Mouse (Mus musculus) testis, adult 2 months (tissue): Measurements from ENCODE around the gene Fcer1g.

Experiments used
- CTCF ChIP-seq: fragments of 200-500 bp; IDR thresholded peaks from 2 replicates; pipeline ENCODE4 v1.5.1; 2012; ENCODE audit warnings: low read depth, mild to moderate bottlenecking, inconsistent platforms, low read length, moderate library complexity; ENCODE audit not compliant: control insufficient read depth, insufficient read depth, insufficient replicate concordance
- POLR2A ChIP-seq: fragments of 200-500 bp; IDR thresholded peaks from 2 replicates; pipeline ENCODE4 v1.6.1; 2012; ENCODE audit warnings: low read depth, mild to moderate bottlenecking, inconsistent platforms, low read length, moderate library complexity; ENCODE audit not compliant: control insufficient read depth

DNA sequence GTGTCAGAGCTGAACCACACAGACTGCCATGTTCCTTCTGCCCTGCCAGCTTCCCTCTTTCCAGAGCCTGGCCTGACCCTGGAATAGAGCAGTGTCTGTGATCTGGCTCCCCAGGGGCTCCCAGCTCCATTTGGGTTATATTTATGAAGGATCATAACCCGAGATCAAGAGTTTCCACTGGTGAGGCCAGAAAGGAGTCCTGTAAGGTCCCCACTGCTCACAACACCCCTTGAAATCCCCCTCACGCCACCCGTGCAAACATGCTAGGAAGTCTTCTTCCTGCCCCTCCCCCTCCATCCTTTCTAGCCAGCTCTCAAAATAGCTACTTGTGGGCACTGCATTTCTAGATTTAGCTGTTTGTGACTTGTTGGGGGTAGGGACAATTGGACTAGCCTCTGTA lies 50.5 kb downstream of the Fcer1g start:
- TF ChIP-seq POLR2A (no peak), CTCF (no peak)
